Mouse (Mus musculus): ENCODE results near the gene Hnrnpk. TPM values are rescaled to one million over a fixed set of nuclear protein-coding genes. Genes with fewer than 3 reads are reported as not detected.
A peak's percentile ranks its signal among the peaks of the same experiment; 100 is the strongest.
"Not testable (repeated sequence)": the region's sequence is repeated elsewhere in the genome, so short reads cannot be mapped to it uniquely, and the experiment has no call there.

The Hnrnpk gene
- total RNA-seq, 2 experiments from 2014 or later: 878 to 908 TPM

GRCm38 (mm10) chr13:58389324-58389951 lies 13.7 kb downstream of the Hnrnpk start:
- DNase-seq: no peak

GRCm38 (mm10) chr13:58388379-58388778 lies 14.8 kb downstream of the Hnrnpk start:
- no peak for DNase-seq

GRCm38 (mm10) chr13:58387948-58388347 lies 15.2 kb downstream of the Hnrnpk start:
- peak; percentile 73 to 82 for DNase-seq

GRCm38 (mm10) chr13:58385547-58385920 lies 17.6 kb downstream of the Hnrnpk start:
- DNase-seq: no peak

- DNase-seq: peak; percentile 68 to 78
Measured at GRCm38 (mm10) chr13:58384779-58385546, 18.2 kb downstream of the Hnrnpk start, which contains the start of gene 2210016F16Rik. 2210016F16Rik (minus strand) TSS chr13:58385225.

- DNase-seq: no peak
Measured at GRCm38 (mm10) chr13:58384371-58384770, 18.8 kb downstream of the Hnrnpk start.

- DNase-seq: no peak
Measured at GRCm38 (mm10) chr13:58373153-58373470, 30.0 kb downstream of the Hnrnpk start.

GRCm38 (mm10) chr13:58372278-58373152 lies 30.6 kb downstream of the Hnrnpk start:
- DNase-seq: no peak

- DNase-seq: no peak
Measured at GRCm38 (mm10) chr13:58368835-58369234, 34.3 kb downstream of the Hnrnpk start.

GRCm38 (mm10) chr13:58367641-58368040 lies 35.5 kb downstream of the Hnrnpk start:
- no peak for DNase-seq

GRCm38 (mm10) chr13:58366373-58366772 lies 36.8 kb downstream of the Hnrnpk start:
- no peak for DNase-seq

- not testable (repeated sequence) for DNase-seq
Measured at GRCm38 (mm10) chr13:58365179-58365578, 38.0 kb downstream of the Hnrnpk start.

- no peak for DNase-seq
Measured at GRCm38 (mm10) chr13:58364353-58365175, 38.6 kb downstream of the Hnrnpk start.

- no peak for DNase-seq
Measured at GRCm38 (mm10) chr13:58359304-58359653, 43.9 kb downstream of the Hnrnpk start.

- DNase-seq: peak; percentile 91 to 93
Measured at GRCm38 (mm10) chr13:58358629-58359303, 44.4 kb downstream of the Hnrnpk start, which contains the start of gene Kif27. Kif27 (minus strand) TSS chr13:58359122.

- no peak for DNase-seq
Measured at GRCm38 (mm10) chr13:58352996-58353395, 50.1 kb downstream of the Hnrnpk start.

- DNase-seq: peak; percentile 1 to 37
Measured at GRCm38 (mm10) chr13:58350606-58351005, 52.5 kb downstream of the Hnrnpk start.

GRCm38 (mm10) chr13:58344505-58344904 lies 58.6 kb downstream of the Hnrnpk start:
- no peak for DNase-seq
